Mouse (Mus musculus): ENCODE results near the gene Lbr.

GRCm38 (mm10) chr1:181847396-181847795 lies 4.5 kb upstream of the Lbr start:
- TF ChIP-seq CTCF (IDR thresholded peaks at IDR 0.05; ENCODE audit: low read depth): no peak
- no peak for TF ChIP-seq EP300 (IDR thresholded peaks at IDR 0.05; ENCODE audit: low read depth)
